Mouse (Mus musculus) telencephalon, adult 2 months (tissue): Measurements from ENCODE around the gene Mylk3.

Experiments used
- DNase-seq: peaks from one replicate; pipeline ENCODE4 v3.0.0-alpha.2; 2011; ENCODE audit warnings: low read depth, low spot score

The Mylk3 gene

DNA sequence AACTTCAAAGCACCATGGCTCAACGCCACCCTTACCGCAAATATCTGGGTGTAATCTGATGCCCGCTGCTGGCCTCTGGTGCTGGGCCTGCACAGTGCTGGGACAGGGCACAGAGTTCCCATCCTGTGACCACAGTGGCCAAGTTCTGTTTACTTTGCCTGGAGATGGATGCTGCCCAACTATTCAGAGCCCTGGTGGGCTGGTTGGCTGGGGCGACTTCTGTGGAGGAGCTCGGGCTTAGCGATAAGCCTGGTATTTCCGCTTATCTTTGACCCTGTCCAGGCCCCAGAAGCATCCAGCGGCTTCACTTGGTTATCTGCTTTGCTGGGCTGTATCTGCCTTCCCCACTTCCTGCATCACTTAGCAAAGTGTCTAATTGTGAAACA lies 5.3 kb downstream of the Mylk3 start:
- DNase-seq = no peak

DNA sequence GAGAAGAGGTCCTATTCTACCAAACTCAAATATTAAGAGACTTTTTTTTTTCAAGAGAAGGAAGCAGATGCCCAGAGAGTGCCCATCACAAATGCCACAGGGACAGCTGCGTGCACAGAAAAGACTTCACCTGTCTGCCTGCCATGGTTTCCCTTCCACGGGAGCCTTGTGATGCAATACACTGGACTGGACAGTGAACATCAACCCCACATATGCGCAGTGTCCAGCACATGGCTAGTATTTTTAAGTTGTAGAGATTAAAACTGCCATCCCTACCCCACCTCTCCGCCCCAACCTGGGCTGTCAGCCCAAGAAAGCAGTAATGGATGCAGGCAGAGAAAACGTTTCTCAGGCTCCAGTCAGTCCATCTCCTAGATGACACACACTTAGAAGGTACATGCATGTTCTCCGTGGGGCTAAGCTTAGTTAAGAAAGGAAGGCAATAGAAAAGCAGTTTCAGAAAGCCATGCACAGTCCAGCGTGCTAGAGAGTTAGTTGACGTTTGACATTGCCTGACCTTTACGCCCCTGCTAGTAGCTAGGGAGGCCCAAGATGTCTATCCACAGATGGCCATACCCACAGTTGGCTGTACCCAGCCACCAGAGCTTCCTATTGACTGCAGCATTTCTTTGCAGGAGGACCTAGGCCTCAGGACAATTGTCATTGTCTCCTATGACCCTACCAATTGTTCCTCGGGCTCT lies 5.9 kb downstream of the Mylk3 start:
- DNase-seq = no peak

DNA sequence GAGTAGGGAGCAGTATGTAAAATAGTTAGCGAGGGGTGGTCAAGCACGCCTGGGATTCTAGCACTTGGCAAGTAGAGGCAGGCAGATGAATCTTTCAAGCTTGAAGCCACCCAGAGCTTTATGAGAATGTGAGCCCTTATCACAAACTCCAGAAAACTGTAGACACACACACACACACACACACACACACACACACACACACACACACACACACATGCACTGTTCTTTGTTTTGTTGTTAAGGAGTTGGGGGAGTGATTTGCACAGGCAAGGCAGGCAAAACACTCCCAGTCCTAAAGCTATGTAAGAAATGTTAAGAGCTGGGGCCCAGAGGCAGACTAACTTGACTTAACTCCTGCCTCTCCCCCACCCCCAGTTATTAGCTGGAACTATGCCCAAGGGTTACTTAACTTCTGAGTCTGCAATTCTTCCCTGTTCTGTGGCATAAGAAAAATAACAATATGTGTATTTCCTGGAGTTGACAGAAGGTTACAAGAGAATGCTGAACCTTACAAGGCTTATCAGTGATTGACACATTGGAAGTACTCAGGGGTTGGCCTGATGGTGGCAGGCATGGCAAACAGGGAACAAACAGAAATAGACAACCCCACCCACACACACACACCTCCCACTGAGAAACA lies 6.9 kb downstream of the Mylk3 start:
- DNase-seq = peak; percentile 34

DNA sequence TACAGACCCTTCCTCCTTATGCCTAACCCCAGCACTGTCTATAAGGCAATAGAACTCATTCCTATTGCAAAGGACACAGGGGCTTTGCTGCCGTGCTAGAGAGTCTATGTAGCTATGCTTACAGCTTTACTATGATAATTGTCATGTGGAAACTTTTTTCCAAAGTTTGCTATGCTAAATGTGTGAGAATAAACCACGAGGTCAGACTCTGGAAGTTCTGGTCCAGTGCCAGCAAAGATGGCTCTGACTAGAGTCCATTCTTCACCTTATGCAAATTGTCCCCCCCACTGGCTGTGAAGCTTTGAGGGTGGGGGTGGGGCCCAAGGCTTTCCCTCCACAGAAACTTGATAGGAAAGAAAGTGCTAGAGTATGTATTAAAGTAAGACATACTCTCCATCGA lies 9.6 kb downstream of the Mylk3 start:
- no peak for DNase-seq

DNA sequence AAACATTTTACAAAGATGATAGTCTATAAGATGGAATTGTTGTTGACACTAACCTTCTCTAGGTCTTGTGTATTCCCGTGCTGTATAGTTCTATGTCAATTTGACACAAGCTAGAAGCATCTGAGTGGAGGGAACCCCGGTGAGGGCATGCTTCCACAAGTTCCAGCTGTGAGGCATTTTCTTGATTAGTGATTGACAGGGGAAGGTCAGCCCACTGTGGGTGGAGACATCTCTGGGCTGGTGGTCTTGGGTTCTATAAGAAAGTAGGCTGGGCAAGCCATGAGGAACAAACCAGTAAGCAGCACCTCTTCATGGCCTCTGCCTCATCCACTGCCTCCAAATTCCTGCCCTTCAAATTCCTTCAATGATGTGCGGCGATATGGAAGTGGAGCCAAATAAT lies 11.9 kb downstream of the Mylk3 start:
- no peak for DNase-seq

DNA sequence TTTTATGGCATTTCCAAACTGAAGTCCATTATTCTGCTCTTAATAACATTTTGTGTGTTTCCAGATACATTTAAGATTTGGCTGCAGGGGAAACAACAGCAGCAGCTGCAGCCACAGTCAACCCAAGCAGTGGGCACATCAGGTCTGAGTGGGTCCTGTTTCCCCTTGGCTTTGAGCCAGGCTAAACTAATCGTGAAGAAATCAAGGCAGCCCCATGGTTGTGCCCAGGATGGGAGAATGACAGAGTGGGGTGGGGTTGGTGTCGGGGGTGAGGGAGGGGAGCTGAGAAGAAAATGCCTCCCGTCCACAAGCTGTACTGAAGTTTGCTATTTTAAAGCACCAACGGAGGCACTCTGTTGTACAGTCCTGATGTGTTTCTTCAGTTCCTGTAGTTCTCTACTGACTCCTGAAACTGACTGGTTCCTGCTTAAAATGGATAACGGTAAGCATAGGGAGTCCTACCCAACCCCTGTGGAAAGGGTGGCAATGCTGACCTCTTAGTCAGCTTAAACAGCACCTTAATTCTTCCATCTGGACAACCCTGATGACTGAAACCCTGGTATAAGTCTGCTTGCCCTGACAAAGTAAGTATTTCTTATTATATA lies 12.6 kb downstream of the Mylk3 start:
- DNase-seq = no peak

DNA sequence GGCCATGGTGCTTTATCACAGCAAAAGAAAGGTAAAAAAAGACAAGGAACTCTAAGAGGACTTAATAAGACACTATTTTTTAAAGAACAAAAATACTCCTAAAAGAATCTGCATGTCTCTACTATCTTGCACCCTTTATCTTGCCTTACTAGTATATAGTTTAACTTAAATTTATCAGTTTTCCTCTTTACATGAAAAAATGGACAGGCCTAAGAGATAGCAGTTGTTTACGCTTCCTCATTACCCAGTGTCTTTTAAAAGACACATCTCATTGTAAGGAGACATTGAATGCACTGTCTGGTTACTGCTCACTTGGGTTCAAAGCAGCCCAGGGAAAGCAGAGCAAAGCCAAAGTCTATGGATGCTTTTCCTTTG lies 13.7 kb downstream of the Mylk3 start:
- DNase-seq = no peak

DNA sequence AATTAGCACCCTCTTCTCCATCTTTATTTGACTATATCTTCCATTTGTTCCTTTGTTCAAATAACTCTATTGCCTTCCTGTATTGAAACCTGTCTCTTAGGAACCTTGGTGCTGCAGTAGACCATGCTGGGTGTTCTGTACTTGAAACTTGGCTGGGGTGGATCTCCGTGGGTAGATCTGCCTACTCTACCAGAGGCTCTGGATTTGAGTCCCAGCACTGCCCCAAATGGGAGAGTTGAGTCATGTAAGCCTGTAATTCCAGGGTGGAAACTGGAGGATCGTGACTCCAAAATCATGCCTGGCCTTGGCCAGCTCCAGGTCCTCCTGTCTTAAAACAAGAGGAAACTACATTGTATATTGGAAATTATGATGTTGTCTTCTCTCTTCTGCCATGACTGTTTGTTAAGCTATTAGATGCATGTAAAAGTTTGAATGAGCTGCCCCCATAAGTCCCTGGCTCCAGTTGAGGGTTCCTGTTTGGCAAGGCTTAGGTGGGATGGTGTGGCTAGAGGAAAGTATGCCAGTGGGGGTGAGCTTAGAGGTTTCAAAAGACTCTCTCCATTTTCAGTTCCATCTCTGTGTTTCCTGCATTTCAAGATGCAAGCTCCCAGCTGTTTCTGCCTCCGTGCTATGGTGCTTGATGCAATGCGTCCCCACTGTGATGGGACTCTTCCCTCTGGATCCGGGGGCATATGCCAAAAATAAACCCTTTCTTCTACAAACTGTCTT lies 14.2 kb downstream of the Mylk3 start:
- DNase-seq = peak; percentile 49

DNA sequence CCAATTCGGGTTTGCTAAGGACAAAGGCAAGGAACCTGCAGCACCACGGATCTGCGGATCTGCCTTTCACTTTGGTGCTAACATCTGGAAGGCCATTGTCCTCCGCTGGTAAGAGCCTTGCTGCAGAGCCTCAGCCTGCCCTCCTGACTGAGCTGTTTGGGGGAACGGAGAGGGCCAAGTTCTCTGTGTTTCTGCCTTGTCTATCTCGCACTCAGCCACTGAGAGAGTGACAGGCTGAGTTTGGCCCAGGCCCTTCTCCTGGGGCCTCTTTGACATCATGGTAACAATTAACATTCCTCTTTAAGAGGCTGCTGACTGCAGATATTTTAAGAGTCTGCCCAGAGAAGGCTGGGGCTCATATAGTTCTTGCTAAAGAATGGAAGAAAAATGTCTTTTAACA lies 21.0 kb downstream of the Mylk3 start:
- no peak for DNase-seq

DNA sequence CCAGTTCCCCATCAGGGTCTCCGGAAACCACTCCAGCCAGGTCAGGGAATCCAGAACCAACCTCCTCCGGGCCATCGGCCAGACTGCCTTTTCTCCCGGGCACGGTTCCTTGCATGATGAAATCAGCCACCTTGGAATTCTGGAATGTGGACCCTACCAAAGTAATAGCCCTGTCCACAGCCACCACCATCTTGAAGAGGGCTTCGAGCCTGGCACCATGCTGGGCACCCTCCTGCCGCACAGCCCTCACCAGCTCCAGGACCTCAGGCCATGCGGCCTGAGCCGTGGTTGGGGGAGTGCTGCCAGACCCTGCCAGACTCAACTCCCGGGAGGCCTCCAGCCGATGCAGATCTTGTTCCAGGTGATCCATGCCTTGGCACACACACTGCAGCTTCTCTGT lies 21.5 kb downstream of the Mylk3 start:
- no peak for DNase-seq

DNA sequence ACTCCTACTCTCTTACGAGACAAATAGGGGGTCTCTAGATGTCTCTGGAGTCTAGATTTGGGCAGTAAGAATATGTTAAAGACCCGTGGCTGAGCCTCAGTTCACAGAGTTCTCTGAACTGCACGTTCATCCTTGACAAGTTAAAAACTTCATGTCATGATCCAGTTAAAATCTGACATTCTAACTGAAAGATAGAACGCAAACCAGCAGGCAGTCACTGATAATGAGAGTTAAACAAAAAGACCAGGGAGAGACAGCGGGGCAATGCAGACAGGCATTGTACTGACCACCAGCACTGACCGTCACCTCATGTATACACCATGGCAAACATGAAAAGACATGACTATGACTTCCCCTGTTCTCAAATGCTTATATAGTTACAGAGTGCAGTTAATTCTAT lies 22.7 kb downstream of the Mylk3 start:
- DNase-seq = no peak

DNA sequence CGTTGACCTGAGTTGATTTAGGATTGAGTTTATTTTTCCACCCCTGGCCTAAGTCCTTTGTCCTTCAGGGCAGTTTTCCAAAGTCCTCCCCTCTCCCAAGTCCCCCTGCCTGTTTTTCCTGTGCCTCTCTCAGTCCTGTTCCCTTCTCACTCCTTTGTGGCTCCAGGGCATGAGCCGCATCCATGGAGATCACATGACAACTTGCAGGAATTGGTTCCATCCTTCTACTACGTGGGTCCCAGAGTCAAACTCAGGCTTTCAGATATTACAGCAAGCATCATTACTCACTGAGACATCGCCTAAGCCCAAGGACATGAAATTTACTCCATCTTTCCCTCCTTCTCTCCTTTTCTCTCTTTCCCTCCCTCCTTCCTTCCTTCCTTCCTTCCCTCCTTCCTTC lies 23.9 kb downstream of the Mylk3 start:
- no peak for DNase-seq

DNA sequence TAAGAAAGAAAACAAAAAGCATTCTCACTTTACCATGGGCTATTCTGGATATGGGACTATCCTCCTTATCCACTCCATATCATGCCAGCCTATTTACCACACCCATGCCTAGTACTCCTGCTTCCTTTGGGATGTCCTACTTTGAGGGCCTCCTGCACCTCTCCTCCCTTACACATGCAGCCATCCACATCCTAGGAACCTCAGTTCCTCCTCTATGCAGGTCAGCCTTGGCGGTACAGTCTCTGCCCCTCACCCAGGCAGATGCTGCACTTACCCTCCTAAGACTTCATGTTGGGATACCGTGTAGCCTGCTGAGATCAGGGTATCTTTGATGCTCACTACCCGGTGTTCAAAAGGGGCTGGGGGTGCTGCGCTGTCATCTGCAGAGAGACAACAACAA lies 32.9 kb downstream of the Mylk3 start:
- no peak for DNase-seq

DNA sequence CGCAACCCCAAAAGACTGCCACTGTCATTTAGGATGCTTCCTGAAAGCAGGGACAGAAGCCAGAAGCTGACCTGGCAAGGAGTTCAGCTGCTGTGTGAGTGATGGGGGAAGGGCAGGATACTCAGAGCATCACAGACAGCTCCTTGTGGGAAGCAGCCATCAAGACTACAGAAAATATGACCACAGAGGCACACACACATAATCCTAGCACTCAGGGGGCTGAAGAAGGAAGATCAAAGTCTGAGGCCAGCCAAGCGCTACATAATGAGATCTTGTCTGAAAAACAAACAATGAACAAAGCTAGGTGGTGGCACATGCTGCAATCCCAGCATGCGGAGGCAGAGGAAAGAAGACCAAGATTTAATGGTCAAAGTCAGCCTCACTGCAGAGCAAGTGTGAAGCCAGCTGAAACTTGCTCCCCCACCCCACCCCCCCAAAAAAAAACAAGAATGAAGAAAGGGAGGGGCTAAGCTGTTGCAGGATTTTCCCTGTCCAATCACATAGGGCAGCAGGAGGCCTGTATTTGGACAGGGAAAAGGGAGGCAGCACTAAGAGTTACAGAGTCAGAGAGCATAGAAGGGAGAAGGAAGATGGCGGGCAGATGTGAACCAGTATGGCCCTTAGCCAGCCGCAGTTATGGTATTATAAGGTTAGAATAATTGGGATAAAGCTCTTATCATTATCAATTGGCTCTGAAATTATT lies 46.1 kb downstream of the Mylk3 start:
- DNase-seq = no peak

DNA sequence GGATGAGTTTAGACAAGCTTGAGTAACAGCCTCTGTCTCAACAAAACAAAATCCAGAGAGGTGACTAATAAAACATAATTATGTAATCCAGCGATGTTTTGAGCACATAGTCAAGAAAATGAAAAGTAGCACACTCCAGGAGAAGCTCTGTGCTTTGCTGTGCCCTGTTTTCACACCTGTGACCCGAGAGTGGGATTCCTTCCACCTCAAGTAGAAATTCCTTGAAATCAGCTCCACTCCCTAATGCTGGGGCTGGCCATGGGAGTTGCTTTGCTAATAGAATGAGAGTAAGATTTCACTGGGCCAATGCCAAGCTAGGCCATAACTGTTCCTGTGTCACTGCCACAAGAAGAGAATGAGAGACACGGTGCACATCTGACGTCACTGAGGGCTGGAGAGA lies 48.5 kb downstream of the Mylk3 start:
- no peak for DNase-seq

DNA sequence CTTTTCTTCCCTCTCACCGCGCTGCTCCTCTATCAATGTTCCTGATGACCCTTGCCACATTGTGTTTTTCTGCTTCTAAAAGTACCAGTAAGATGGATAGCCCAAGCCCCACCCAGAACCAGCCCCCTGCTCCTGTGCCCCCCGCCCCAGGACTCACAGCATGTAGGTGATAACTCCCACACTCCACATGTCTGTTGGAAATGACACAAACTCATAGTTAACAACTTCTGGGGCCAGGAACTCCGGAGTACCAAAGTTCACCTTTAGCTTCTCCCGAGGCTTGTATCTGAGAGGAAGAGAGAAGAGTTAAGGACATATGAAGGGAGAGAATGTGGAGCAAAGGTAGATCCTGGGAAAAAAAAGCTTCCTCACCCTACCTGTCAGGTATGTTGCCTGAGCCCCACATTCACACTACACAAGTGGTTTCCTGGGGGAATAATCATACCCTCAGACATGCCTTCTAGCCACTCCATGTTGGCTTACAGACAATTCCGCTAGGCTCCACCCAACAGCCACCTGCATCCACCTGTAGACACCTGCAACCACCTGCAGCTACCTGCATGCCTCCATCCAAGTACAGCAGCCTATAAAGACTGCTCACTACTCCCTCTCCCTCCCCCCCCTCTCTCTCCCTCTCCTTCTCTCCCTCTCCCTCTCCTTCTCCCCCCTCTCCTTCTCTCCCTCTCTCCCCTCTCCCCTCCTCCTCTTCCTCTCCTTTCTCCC lies 49.8 kb downstream of the Mylk3 start:
- no peak for DNase-seq

DNA sequence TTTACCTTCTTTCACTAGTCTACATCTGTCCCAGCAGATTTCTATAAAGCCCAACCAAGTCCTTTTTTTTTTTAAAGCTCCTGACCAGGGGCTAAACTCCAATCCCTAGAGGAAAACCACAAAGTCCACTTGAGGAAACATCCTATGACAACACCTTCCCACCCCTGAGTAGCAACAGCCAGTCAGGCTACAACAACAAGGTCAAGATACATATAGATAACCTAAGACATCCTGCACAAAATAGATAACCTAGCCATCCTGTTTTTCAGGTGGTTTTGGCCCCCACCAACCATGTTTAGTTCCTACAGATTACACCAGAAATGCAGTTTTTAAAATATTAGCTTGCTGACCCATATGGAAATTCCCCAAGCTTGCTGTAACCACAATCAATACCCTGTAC lies 51.0 kb downstream of the Mylk3 start:
- DNase-seq = no peak

DNA sequence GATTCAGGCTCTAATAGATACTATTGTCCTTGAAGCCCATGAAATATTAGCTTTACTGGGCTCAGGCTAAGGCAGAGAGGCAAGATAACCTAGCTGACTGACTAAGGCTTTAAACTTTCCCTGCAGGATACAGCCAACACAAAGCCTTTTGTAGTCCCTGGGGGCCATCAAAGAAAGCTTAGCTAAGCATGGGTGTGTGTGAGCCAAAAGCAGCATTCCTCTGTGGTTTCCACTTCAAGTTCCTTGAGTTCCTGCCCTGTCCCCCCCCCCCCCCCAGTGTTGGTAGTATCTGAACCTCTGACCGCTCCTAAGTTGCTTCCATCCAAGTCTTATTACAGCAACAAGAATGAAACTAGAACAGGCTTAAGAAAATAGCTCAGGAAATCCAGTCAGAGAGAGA lies 56.6 kb downstream of the Mylk3 start:
- DNase-seq = no peak

DNA sequence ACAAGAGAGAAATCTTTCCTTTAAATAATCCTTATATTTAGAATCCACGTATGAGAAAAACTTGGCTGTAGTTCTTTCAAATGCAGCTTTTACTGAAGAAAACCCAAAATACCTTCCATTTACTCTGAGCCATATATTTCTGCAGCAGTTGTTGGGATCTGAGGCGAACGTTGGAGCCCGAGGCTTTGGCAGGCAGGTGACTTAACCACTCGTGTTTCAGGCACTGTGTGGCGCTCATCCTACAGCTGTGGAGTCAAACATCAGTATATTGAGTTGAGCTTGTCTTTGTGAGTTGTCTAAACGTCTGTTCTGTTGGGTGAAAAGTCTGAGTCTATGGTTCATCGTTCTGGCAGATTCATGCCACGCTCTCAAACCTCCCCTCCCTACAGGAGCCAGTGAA lies 59.1 kb downstream of the Mylk3 start:
- DNase-seq = no peak

DNA sequence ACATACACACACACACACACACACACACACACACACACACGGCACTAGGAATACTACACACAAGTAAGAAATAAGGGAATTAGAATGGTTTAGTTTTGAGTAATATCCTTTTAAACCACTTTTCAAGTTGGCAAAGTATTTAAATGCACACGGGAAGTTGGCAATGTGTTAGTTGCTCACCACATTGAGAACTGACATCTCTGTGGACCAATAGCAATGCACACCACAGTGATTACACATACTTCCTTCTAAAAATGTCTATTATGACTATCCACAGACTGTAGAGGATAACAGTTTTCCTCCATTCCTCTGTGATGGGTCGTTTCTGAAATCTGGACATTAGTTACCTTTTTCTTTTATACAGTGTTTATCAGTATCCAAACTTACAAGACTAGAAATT lies 63.1 kb downstream of the Mylk3 start:
- no peak for DNase-seq

DNA sequence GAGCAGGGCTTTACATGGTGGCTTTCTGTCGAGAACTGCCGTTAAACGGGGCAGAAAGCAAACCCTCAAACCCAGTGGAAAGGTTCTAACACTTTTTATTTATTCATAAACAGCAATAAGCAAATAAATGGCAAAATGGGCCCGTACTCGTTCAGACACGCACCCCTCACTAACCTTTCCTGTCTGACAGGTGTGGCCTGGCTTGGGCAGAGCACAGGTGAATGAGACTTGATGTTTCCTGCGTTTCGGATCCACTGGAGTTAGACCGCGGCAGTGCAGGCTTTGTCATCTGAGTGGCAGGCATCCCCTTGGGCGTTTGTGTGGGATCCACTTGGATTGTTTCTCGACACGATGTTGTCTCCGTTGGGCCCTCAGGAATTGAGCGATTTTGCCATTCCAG lies 64.2 kb downstream of the Mylk3 start:
- no peak for DNase-seq

DNA sequence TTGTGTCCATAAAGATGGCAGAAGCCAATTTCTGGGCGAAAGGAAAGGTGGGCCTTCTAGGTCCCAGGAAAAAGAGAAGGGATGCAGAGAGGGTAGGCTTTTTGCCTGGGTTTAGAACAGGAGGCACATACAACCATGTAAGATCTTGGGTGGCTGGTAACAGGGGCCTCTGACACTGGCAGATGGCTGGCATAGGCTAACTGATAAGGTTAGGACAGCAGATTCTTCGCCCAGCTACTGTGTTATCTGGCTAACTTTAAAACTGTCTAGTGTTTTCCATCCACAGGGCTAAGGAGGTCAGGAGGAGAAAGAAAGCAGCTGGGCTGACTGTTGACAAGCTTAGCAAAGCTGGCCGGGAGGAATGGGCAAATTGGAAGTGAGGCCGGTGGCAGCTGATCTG lies 67.6 kb downstream of the Mylk3 start:
- no peak for DNase-seq
